Mouse (Mus musculus): ENCODE measurements around the gene Ntng1. TPM values are rescaled to one million over a fixed set of nuclear protein-coding genes. Genes with fewer than 3 reads are reported as not detected.

Ntng1 gene
- polyA plus RNA-seq, 3 experiments from 2014 or later, result 0.16 TPM; not detected in 2

GRCm38 (mm10) chr3:109918996-109919395 lies 224.8 kb downstream of the Ntng1 start:
- ATAC-seq, result no peak

DNA sequence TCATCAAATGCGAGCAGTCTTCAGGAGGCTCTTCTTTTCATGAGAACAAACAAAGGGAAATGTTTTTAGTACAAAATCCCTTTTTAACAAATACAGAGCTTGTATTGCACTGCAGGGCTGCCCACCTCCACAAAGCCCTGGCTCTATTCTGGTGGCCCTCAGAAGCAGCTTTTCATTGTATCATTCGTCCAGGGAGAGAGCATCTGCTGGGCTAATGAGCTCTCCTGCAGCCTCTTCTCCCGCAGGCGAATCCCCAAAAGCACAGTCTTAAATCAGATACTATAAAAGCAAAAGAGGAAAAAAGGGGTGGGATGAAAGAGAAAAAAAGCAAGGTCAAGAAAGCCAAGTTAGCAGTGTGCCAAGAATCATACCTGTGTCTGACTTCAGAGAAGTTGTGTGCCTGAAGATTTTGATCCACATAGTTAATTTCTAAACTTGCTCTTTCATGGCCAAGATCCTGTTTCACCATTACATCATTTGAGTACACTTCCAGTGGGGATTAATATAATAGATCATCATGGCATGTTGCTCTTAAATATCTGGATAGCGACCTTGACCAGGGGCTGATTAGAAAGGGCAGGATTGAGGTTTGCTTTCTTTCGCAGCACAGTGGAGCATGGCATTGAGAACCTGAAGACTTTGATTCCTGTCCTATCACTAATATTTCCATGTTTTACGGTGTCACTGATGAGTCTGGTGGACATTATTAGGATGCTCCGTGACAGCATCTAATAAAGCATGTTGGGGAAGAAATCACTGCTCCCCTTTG lies 225.7 kb downstream of the Ntng1 start:
- no peak for ATAC-seq

DNA sequence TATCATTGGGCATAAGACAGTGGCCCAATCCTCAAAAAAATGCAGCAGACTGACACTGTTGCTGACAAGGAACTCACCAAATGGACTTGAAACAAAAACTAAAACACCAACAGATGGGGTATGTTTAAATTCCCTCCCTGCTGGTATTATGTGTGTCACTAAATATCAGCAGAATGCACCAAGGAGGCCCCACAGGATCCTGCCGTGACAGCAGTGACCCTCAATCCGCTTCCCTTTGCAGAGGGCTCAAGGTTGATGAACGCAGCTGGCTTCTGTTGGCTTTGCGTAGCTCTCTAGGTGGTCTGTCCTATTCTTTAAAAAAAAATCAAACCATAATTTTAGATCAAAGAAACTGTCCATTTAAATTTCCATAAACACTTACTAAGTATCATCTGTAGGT lies 226.7 kb downstream of the Ntng1 start:
- no peak for ATAC-seq

DNA sequence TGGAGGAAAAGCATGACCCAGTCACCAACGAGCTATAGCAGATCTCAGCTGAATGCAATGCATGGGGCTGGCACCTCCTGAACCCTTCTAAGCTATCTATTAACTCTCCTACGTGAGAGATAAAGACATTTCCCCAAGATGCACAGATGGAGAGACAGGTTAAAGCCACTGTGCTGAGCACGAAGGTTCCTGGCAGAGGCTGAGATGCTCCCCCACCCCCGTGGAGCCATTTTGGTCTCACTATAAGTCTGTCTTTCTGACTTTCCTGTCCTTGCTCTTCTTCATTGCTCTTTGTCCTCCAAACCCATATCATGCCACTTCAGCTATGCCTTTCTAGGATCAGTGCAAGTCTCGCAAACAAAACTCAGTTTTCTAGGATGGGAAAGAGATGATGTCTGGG lies 229.6 kb downstream of the Ntng1 start:
- ATAC-seq, result no peak

DNA sequence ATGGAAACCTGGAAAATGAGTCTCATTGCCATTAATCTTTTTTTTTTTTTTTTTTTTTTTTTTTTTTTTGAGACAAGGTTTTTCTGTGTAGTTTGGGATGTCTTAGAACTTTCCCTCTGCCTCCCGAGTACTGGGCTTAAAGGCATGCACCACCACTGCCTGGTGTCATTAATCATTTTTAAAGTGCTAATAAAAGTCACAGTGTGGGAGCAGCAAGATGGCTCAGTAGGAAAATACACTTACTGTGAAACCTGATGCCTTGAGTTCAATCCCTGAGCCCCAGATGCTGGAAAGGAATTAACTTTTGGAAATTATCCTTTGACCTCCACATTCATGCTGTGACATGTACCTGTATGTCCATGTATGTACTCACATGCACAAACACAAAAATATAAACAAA lies 253.2 kb downstream of the Ntng1 start:
- no peak for ATAC-seq

GRCm38 (mm10) chr3:109885672-109886071 lies 258.1 kb downstream of the Ntng1 start:
- ATAC-seq, result no peak

GRCm38 (mm10) chr3:109879061-109879460 lies 264.8 kb downstream of the Ntng1 start:
- ATAC-seq, result no peak

DNA sequence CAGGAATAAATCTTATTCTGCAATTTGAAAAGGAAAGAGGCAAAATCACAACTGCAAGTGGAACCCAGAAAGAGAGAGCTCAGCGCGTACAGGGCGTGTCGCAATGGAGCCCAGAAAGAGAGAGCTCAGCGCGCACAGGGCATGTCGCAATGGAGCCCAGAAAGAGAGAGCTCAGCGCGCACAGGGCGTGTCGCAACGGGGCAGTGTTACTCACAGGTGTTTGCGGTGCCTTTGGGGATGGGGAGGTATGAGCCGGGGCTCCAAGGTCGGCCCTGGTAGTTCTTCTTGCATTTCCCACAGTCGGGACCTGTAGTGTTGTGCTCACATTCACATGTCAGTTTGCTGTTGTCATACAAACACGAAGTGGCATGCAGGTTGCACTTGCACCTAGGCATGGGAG lies 271.8 kb downstream of the Ntng1 start:
- ATAC-seq, result no peak

- no peak for ATAC-seq
Measured at GRCm38 (mm10) chr3:109858276-109858675, 285.5 kb downstream of the Ntng1 start.

DNA sequence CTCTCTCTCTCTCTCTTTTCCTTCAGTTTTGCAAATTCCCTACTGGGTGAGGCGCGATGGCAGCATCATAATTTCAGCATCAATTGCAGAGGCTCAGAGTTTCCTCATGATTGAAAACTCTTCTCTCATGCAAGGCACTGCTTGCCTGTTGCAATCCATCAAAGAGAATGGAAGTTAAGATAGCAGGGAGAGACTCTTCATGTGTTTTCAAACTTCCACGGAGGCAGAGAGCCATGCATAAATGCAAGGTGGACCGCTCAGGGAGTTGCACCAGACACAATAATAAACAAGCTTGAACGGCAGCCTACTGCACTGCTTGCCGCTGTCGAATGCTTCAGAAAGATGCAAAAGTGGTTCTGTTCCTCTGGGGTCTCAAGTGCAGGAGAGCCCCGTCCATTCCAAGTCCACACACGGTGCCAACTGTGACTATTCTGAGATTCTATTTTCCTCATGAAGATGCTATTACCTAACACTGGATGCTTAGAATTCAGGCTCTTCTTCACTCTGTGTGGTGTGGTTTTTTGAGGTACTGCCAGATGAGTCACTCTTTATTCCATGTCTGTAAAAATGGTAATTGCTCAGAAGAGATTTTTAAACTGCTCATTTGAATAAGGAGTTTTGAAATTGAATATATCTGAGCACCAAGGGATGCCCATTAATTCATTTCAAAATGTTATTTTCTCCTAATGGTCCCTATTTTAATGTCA lies 289.2 kb downstream of the Ntng1 start:
- no peak for ATAC-seq

GRCm38 (mm10) chr3:109846660-109847059 lies 297.2 kb downstream of the Ntng1 start:
- ATAC-seq, result no peak

DNA sequence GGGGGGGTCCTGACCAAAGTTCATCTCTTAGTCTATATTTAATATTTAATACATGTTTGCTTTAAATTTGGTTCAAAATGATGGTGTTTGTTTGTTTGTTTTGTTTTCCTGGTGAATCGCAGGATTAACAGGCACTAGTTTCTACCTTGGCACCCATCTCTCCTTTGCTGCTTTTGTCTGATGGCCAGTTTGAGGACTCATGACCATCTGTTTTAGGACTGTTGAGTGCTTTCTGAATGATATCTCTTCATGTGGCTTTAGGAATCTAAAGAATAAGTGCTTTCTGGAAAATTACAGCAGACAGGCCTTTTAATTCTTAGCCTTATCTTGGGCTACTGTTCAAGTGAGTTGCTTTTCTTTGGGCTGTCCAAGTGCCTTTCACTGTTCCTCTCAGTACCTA lies 318.0 kb downstream of the Ntng1 start:
- no peak for ATAC-seq

DNA sequence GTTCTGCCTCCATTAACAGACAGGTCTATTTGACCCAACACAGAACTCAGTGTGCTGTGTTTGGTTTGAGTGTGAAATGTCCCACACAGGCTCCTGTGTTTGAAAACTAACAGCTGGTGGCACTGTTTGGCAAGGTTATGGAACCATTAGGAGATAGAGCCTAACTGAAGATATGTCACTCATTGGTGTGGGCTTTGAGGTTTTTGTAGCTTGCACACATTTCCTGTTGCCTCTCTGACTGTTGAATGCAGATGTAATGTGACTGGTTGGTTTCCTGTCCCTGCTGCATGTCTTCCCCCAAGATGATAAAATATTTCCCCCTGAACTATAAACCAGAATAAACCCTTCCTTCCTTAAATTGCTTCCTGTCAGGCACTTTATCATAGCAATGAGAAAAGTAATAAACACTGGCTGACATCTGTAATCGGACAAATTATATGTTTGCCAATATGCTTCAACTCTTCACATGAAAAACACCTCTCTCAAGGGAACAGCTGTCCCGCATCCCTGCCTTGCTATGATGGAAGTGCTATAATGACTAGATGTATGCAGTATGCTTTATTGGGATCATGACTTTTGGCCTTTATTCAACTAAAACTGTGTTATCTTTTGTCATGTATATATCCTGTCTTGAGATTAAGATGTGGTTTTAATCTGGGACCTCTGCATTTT lies 320.9 kb downstream of the Ntng1 start:
- no peak for ATAC-seq

DNA sequence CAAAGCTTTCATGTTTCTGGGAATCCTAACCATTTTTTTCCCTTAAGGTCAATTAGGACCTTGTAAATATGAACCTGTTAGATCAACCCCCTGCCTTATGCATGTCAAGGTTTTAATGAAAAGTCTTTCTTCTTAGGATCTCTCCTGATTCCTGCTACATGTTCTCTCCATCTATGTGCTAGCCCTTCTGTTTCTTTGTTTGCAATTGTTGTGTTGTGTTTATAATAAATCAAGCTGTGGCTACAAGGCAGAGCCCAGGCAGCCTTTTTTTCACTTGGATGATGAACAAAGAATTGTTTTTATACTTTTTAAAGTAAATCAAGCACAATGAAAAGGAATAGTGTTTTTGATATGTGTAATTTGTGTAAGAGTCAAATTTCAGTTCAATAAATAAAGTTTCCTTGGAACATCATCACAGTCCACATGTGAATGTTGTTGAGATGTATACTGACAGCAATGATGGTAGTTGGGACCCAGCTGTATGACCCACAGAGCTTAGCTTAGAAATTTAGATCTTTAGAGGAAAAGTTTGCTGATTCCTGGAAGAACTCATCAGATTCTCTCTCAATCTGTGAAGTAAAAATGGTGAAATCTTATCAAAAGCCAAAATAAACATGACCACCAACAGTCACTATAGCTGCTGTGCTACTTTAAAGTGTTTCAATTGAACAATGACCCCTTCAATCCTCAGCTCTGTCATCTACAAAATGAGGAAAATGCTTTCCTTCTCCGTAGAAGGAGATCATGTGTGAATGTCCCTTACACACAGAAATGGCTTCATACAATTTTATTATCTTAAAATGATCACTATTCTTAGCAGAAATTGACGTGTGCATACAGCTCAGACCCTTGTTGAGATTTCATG lies 324.8 kb downstream of the Ntng1 start:
- no peak for ATAC-seq

DNA sequence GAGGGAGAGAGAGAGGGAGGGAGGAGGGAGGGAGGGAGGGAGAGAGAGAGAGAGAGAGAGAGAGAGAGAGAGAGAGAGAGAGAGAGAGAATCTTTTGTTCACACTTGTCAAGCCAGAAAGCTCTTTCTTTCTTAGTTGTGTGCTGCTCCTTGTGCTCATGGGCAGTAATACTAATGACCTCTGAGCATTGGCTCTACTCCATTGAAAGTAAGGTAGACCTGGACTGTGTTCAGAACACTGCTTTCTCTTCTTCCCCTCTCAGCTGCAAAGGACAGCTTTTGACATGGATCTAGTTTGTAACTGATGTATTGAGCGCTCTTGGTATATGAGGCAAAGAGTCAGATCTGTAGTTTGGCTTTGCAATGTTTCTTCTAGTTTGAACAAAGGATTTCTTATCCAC lies 334.7 kb downstream of the Ntng1 start:
- ATAC-seq, result no peak

DNA sequence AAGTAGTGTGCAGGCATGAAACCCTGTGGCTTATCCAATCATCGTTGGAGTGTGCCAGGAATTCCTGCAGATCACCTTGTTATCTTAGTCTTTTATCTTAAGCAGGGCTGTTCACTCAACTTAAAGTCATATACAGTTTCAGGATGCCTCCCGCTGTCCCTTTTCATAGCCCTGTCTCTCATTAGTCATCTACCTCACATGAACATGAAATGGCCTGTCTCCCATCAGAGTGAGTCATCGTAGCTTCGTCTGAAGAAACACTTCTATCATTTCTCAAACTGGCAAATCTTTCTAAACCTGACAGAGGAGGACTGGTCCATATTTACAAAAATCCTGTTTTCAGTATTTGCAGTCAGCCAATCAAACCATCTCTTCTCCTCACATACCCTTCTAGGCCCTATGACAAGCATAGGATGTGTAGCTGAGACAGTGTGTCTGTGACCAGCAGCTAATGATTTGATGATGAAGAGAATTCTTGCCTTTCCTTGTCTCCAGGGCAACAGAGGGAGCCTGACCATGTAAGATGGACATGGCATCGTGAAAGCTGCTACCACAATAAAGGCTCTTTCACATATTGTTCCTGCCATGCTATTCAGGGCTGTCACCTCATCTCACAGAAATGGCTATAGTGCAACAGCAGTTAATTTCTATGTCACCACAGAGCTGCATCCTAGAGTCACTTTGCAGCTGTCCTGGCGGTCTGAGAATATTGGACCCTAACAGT lies 336.4 kb downstream of the Ntng1 start:
- ATAC-seq, result no peak

- no peak for ATAC-seq
Measured at GRCm38 (mm10) chr3:109804145-109804544, 339.7 kb downstream of the Ntng1 start.

GRCm38 (mm10) chr3:109803616-109804015 lies 340.2 kb downstream of the Ntng1 start:
- ATAC-seq, result no peak

- no peak for ATAC-seq
Measured at GRCm38 (mm10) chr3:109797354-109797753, 346.5 kb downstream of the Ntng1 start.

GRCm38 (mm10) chr3:109783231-109783630 lies 360.6 kb downstream of the Ntng1 start:
- ATAC-seq, result no peak

DNA sequence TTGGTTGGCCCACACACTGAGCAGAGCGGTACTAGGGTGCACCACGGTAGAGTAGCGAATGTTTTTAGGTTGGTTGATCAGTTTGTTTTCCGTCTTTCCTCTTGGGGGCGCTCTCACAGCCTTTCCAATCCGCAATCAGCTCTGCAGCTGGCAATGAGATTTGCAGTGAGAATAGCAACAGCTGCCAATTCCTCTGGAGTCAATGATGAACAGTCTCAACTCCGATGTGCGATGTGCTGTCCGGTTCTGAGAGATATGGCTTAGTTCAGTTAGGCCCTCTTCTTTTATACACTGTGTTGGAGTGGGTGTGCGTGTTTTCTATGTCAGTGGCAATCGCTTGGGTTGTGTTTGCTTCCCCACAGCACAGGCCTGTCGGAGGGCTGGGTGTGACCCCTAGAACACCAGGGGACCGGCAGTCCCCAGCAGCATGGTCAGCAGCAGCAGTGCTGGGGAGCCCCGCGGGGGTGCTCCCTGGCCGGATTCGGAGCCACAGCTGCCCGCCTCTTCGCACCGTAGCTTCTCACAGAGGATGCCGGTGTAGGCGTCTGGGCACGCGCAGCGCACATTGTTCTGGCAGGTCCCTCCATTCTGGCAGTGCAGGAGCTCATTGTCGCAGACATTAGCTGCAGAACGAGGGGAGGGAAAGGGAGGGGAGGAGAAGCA lies 361.4 kb downstream of the Ntng1 start:
- no peak for ATAC-seq

- no peak for ATAC-seq
Measured at GRCm38 (mm10) chr3:109781917-109782288, 361.9 kb downstream of the Ntng1 start.
